Mouse (Mus musculus): Measurements from ENCODE around the gene Emx1. TPM values are rescaled to one million over a fixed set of nuclear protein-coding genes. Genes with fewer than 3 reads are reported as not detected.

Gene Emx1
- polyA plus RNA-seq, 1 experiment from 2014 or later: 0.68 TPM

- ATAC-seq (ENCODE audit: insufficient number of reproducible peaks, insufficient read depth, low FRiP score, low TSS enrichment): no peak; the same call in 1 of the 2 replicates
- Histone ChIP-seq H3K4me3 (no peak overlapping the region), H3K4me1 (no peaks in the 10 kb centered on the region), H3K4me2 (replicated peaks) (no peak overlapping the region), H3K9me3 (no peaks in the 10 kb centered on the region), H3K27ac (no peak overlapping the region), H3K27me3 (no peaks in the 10 kb centered on the region), H3K36me3 (no peaks in the 10 kb centered on the region), H3K9ac (no peak overlapping the region)
- 34% methylated on average over 4 of the region's 4 CpGs for WGBS
These were observed 26.9 kb upstream of the Emx1 start for GRCm38 (mm10) chr6:85160201-85160923.

GRCm38 (mm10) chr6:85165440-85165921 is 21.8 kb upstream of the Emx1 start:
- no peaks in the 10 kb centered on the region for H3K4me1 ChIP-seq
- ATAC-seq (ENCODE audit: insufficient number of reproducible peaks, insufficient read depth, low FRiP score, low TSS enrichment): no peak
- no peak overlapping the region for H3K4me2 ChIP-seq (replicated peaks)
- H3K27me3 ChIP-seq: no peaks in the 10 kb centered on the region
- no peak overlapping the region for H3K4me3 ChIP-seq
- no peak overlapping the region for H3K27ac ChIP-seq
- H3K9ac ChIP-seq: no peak overlapping the region
- H3K9me3 ChIP-seq: no peaks in the 10 kb centered on the region
- WGBS: 46% methylated on average over 11 of the region's 11 CpGs
- H3K36me3 ChIP-seq: no peaks in the 10 kb centered on the region

- peaks cover 3% of the 10 kb centered on the region for H3K27me3 ChIP-seq
- no peak for ATAC-seq (ENCODE audit: insufficient number of reproducible peaks, insufficient read depth, low FRiP score, low TSS enrichment)
- no peak overlapping the region for H3K9ac ChIP-seq
- no peaks in the 10 kb centered on the region for H3K9me3 ChIP-seq
- H3K4me2 ChIP-seq (replicated peaks): no peak overlapping the region
- H3K4me1 ChIP-seq: no peaks in the 10 kb centered on the region
- H3K36me3 ChIP-seq: no peaks in the 10 kb centered on the region
- WGBS: 74% methylated on average over 3 of the region's 3 CpGs
- H3K4me3 ChIP-seq: no peak overlapping the region
- H3K27ac ChIP-seq: no peak overlapping the region
These were observed 7.7 kb upstream of the Emx1 start for GRCm38 (mm10) chr6:85179569-85179968.

GRCm38 (mm10) chr6:85180036-85180435 is 7.2 kb upstream of the Emx1 start:
- 67% methylated on average over 2 of the region's 2 CpGs for WGBS
- Histone ChIP-seq H3K4me2 (replicated peaks) (no peak overlapping the region), H3K27me3 (peaks cover 5% of the 10 kb centered on the region), H3K36me3 (no peaks in the 10 kb centered on the region), H3K9me3 (no peaks in the 10 kb centered on the region), H3K4me1 (no peaks in the 10 kb centered on the region), H3K4me3 (no peak overlapping the region), H3K27ac (no peak overlapping the region), H3K9ac (no peak overlapping the region)
- no peak for ATAC-seq (ENCODE audit: insufficient number of reproducible peaks, insufficient read depth, low FRiP score, low TSS enrichment)

GRCm38 (mm10) chr6:85183951-85184350 is 3.3 kb upstream of the Emx1 start:
- Histone ChIP-seq H3K4me2 (replicated peaks) (no peak overlapping the region), H3K4me1 (peaks cover 21% of the 10 kb centered on the region), H3K27me3 (peaks cover 42% of the 10 kb centered on the region)

GRCm38 (mm10) chr6:85186033-85186743 is 1.1 kb upstream of the Emx1 start:
- H3K36me3 ChIP-seq: no peaks in the 10 kb centered on the region
- no peak overlapping the region for H3K9ac ChIP-seq
- peaks cover 24% of the 10 kb centered on the region for H3K4me1 ChIP-seq
- 2% methylated on average over 33 of the region's 33 CpGs for WGBS
- ATAC-seq (ENCODE audit: insufficient number of reproducible peaks, insufficient read depth, low FRiP score, low TSS enrichment): no peak
- H3K4me3 ChIP-seq: 0 out of 2 replicates have a peak overlapping the region, but pooled peaks have one; percentile 12
- no peaks in the 10 kb centered on the region for H3K9me3 ChIP-seq
- peaks cover 60% of the 10 kb centered on the region for H3K27me3 ChIP-seq
- peak overlapping the region; percentile 79 for H3K4me2 ChIP-seq (replicated peaks)
- H3K27ac ChIP-seq: no peak overlapping the region

More at GRCm38 (mm10) chr6:85183951-85184350, 3.3 kb upstream of the Emx1 start:
- ATAC-seq (ENCODE audit: insufficient number of reproducible peaks, insufficient read depth, low FRiP score, low TSS enrichment): no peak
- no peak overlapping the region for H3K4me3 ChIP-seq
- no peak overlapping the region for H3K27ac ChIP-seq
- no peaks in the 10 kb centered on the region for H3K9me3 ChIP-seq
- no peaks in the 10 kb centered on the region for H3K36me3 ChIP-seq
- no peak overlapping the region for H3K9ac ChIP-seq
- 63% methylated on average over 3 of the region's 3 CpGs for WGBS

GRCm38 (mm10) chr6:85186744-85187059 is 536 bp upstream of the Emx1 start:
- no peak for ATAC-seq (ENCODE audit: insufficient number of reproducible peaks, insufficient read depth, low FRiP score, low TSS enrichment)
- Histone ChIP-seq H3K9me3 (no peaks in the 10 kb centered on the region), H3K27ac (no peak overlapping the region), H3K4me1 (peaks cover 24% of the 10 kb centered on the region), H3K27me3 (peaks cover 65% of the 10 kb centered on the region), H3K4me2 (replicated peaks) (peak overlapping the region; percentile 79), H3K9ac (no peak overlapping the region), H3K4me3 (peak overlapping the region; percentile 40), H3K36me3 (no peaks in the 10 kb centered on the region)
- WGBS: under 1% methylated on average over 15 of the region's 15 CpGs

GRCm38 (mm10) chr6:85188256-85189110 is 1.2 kb downstream of the Emx1 start:
- Histone ChIP-seq H3K9ac (peak overlapping the region; percentile 38; the same call in 1 of the 2 replicates), H3K27ac (no peak overlapping the region), H3K27me3 (peaks cover 83% of the 10 kb centered on the region), H3K4me2 (replicated peaks) (peak overlapping the region; percentile 79), H3K4me3 (peak overlapping the region; percentile 40), H3K4me1 (peaks cover 24% of the 10 kb centered on the region), H3K9me3 (no peaks in the 10 kb centered on the region), H3K36me3 (no peaks in the 10 kb centered on the region)
- ATAC-seq (ENCODE audit: insufficient number of reproducible peaks, insufficient read depth, low FRiP score, low TSS enrichment): no peak
- 2% methylated on average over 39 of the region's 39 CpGs for WGBS

GRCm38 (mm10) chr6:85189361-85189760 is 2.1 kb downstream of the Emx1 start:
- Histone ChIP-seq H3K36me3 (no peaks in the 10 kb centered on the region), H3K4me3 (peak overlapping the region; percentile 29; the same call in 1 of the 2 replicates), H3K27ac (no peak overlapping the region), H3K4me2 (replicated peaks) (0 out of 2 replicates have a peak overlapping the region, but pooled peaks have one; percentile 46), H3K4me1 (peaks cover 29% of the 10 kb centered on the region), H3K27me3 (peaks cover 91% of the 10 kb centered on the region), H3K9ac (no peak overlapping the region), H3K9me3 (no peaks in the 10 kb centered on the region)
- no peak for ATAC-seq (ENCODE audit: insufficient number of reproducible peaks, insufficient read depth, low FRiP score, low TSS enrichment)
- WGBS: 5% methylated on average over 14 of the region's 14 CpGs

- ATAC-seq (ENCODE audit: insufficient number of reproducible peaks, insufficient read depth, low FRiP score, low TSS enrichment): no peak
- H3K4me3 ChIP-seq: peak overlapping the region; percentile 29
- WGBS: under 1% methylated on average over 52 of the region's 52 CpGs
- H3K4me2 ChIP-seq (replicated peaks): peak overlapping the region; percentile 46
- H3K9ac ChIP-seq: no peak overlapping the region
- no peaks in the 10 kb centered on the region for H3K9me3 ChIP-seq
- H3K36me3 ChIP-seq: no peaks in the 10 kb centered on the region
- peaks cover 94% of the 10 kb centered on the region for H3K27me3 ChIP-seq
- H3K27ac ChIP-seq: no peak overlapping the region
- H3K4me1 ChIP-seq: peaks cover 29% of the 10 kb centered on the region
These were observed 2.8 kb downstream of the Emx1 start for GRCm38 (mm10) chr6:85189911-85190591.

- no peak overlapping the region for H3K9ac ChIP-seq
These were observed 3.4 kb downstream of the Emx1 start for GRCm38 (mm10) chr6:85190671-85191070.

More at GRCm38 (mm10) chr6:85190671-85191070, 3.4 kb downstream of the Emx1 start:
- Histone ChIP-seq H3K36me3 (no peaks in the 10 kb centered on the region), H3K4me1 (peaks cover 29% of the 10 kb centered on the region), H3K27ac (no peak overlapping the region), H3K4me2 (replicated peaks) (peak overlapping the region; percentile 46), H3K9me3 (no peaks in the 10 kb centered on the region), H3K4me3 (peak overlapping the region; percentile 29), H3K27me3 (peaks cover 94% of the 10 kb centered on the region)
- no peak for ATAC-seq (ENCODE audit: insufficient number of reproducible peaks, insufficient read depth, low FRiP score, low TSS enrichment)
- WGBS: 3% methylated on average over 13 of the region's 13 CpGs

All from embryonic facial prominence, embryonic 12.5 days (tissue).